Mouse (Mus musculus) midbrain, embryonic 11.5 days (tissue): ENCODE results near the gene Ide. TPM values are rescaled to one million over a fixed set of nuclear protein-coding genes. Genes with fewer than 3 reads are reported as not detected.

ENCODE experiments used
- ATAC-seq: fragments of 200-750 bp; cut with Nextera tagmentation; 2 replicates; pipeline ENCODE4 v1.8.0; 2017; ENCODE audit warnings: moderate TSS enrichment, moderate library complexity; ENCODE audit not compliant: low FRiP score
- DNase-seq: peaks from one replicate; pipeline ENCODE4 v3.0.0; 2015; ENCODE audit warnings: low spot score; ENCODE audit errors: missing footprints
- H3K27ac ChIP-seq: fragments of 300-500 bp; sonication (generic); 2 replicates; pipeline ENCODE4 v1.5.1; 2014; ENCODE audit warnings: low read depth, low read length
- H3K27me3 ChIP-seq: fragments of 300-500 bp; sonication (generic); 2 replicates; pipeline ENCODE4 v1.6.1; 2014; ENCODE audit warnings: mild to moderate bottlenecking, low read length, moderate library complexity, mixed read lengths; ENCODE audit not compliant: control insufficient read depth, insufficient read depth
- H3K36me3 ChIP-seq: fragments of 300-500 bp; sonication (generic); 2 replicates; pipeline ENCODE4 v1.6.1; 2014; ENCODE audit warnings: mild to moderate bottlenecking, low read length, moderate library complexity, mixed read lengths; ENCODE audit not compliant: control insufficient read depth, insufficient read depth
- H3K4me1 ChIP-seq: fragments of 300-500 bp; sonication (generic); 2 replicates; pipeline ENCODE4 v1.6.1; 2014; ENCODE audit warnings: low read length; ENCODE audit not compliant: control insufficient read depth, insufficient read depth
- H3K4me2 ChIP-seq: fragments of 300-500 bp; sonication (generic); 2 replicates; pipeline ENCODE4 v1.6.1; 2014; ENCODE audit warnings: mild to moderate bottlenecking, moderate library complexity
- H3K4me3 ChIP-seq: fragments of 300-500 bp; sonication (generic); 2 replicates; pipeline ENCODE4 v1.5.1; 2014; ENCODE audit warnings: low read depth, low read length
- H3K9ac ChIP-seq: fragments of 300-500 bp; sonication (generic); 2 replicates; pipeline ENCODE4 v1.6.1; 2014; ENCODE audit warnings: low read length
- H3K9me3 ChIP-seq: fragments of 300-500 bp; sonication (generic); 2 replicates; pipeline ENCODE4 v1.6.1; 2016; ENCODE audit warnings: low read length; ENCODE audit not compliant: control insufficient read depth
- WGBS: fragments of 180-500 bp; shearing (Covaris S2); extraction: QIAGEN DNeasy Blood & Tissue Kit; methylation state at CpG from one replicate; pipeline ENCODE4 v1.1.7; 2014; 5-methylcytosine and 5-hydroxymethylcytosine counted together
- polyA plus RNA-seq: library from polyadenylated mRNA; unstranded; fragments of >200 nt; fragmentation: Nextera tagmentation; extraction: Ambion mirVana; gene quantifications from 2 replicates; pipeline ENCODE4 v1.2.1, GENCODE M21; 2014

The Ide gene
- polyA plus RNA-seq, 1 experiment from 2014 or later: 59.8 TPM

DNA sequence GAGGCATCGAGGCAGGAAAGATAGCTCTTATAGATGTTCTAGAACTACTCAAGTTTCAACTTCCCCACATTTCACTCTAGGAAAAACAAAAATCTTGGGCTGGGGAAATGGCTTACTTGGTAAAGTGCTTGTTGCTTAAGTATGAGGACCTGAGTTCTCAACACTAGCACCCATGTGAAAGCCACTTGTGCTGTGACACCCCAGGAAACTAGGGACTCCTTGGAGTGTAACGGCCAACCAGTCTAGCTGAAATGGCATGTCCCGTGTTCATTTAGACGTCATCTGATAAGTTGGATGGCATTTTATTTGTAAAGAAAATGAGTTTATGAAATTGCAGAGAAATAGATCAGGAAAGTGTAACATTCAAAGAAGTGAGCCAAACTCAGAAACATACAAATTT is 32.3 kb upstream of the Ide start:
- Histone ChIP-seq H3K4me1 (no peaks in the 10 kb centered on the region), H3K4me3 (no peak overlapping the region), H3K27me3 (no peaks in the 10 kb centered on the region), H3K4me2 (no peak overlapping the region), H3K9ac (no peak overlapping the region), H3K9me3 (no peaks in the 10 kb centered on the region), H3K36me3 (no peaks in the 10 kb centered on the region), H3K27ac (no peak overlapping the region)
- 90% methylated on average over 4 of the region's 4 CpGs for WGBS
- no peak for ATAC-seq
- peak; percentile 78 for DNase-seq

GRCm38 (mm10) chr19:37368990-37369389 is 31.3 kb upstream of the Ide start:
- peak; percentile 62 for DNase-seq
- no peaks in the 10 kb centered on the region for H3K4me1 ChIP-seq
- no peaks in the 10 kb centered on the region for H3K9me3 ChIP-seq
- H3K27me3 ChIP-seq: no peaks in the 10 kb centered on the region
- no peaks in the 10 kb centered on the region for H3K36me3 ChIP-seq
- H3K4me3 ChIP-seq: no peak overlapping the region
- ATAC-seq: no peak
- 79% methylated on average over 1 of the region's 1 CpGs for WGBS
- no peak overlapping the region for H3K4me2 ChIP-seq
- H3K27ac ChIP-seq: no peak overlapping the region
- H3K9ac ChIP-seq: no peak overlapping the region

DNA sequence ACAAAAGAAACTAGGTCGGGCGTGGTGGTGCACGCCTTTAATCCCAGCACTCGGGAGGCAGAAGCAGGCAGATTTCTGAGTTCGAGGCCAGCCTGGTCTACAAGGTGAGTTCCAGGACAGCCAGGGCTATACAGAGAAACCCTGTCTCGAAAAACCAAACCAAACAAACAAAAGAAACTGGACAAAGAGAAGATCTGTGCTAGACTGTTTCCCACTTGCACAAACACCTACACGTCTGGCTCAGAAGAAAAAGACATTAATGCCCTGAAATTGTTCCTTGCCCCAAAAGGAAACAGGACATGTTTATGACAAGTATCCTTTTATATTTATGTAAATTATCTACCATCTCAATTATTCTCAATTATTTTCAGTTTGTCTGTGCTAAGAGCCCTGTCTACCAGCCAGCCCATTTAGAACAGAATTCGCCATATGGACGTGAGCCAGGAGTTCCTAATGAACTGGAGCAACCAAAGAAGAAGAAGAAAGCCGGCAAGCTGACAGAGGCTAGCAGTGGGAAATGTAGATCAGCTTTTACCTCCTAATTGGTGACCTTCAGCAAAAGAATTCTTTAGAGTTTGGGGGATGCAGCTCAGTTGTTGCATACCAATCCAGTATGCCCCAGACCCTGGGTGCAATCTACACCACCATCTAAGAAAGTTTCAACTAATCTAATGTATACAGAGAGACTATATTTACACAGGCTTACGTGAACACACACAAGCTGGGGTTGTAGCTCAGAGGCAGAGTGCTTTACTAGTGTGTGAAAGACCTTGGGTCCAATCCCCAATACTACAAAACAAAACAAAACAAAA is 25.7 kb upstream of the Ide start:
- ATAC-seq: no peak
- no peak overlapping the region for H3K27ac ChIP-seq
- 88% methylated on average over 11 of the region's 11 CpGs for WGBS

DNA sequence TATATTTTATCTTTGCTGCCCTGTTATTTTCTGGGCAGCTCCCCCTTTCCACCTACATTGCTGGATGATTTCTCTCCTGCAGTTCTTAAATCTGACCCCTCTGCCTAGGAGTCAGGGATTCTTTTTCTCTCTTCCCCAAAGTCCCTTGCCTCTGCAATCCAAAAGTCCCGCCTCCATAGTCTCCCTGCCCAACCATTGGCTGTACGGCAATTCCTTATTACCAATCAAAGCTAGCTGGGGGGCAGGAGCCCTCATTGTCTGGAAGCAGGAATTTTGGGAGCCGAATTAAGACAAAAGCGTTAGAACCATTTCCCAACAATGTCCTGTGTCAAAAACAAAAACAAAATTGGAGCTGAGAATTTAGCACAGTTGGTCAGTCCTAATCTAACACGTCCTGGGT is 24.9 kb upstream of the Ide start:
- no peaks in the 10 kb centered on the region for H3K27me3 ChIP-seq
- H3K4me3 ChIP-seq: no peak overlapping the region
- H3K9ac ChIP-seq: no peak overlapping the region
- WGBS: 42% methylated on average over 5 of the region's 5 CpGs
- H3K4me1 ChIP-seq: no peaks in the 10 kb centered on the region
- H3K9me3 ChIP-seq: no peaks in the 10 kb centered on the region
- H3K36me3 ChIP-seq: no peaks in the 10 kb centered on the region
- ATAC-seq (no peak), DNase-seq (peak; percentile 41)
- H3K4me2 ChIP-seq: no peak overlapping the region
- no peak overlapping the region for H3K27ac ChIP-seq

More for the DNA sequence above, 25.7 kb upstream of the Ide start:
- peak; percentile 73 for DNase-seq
- Histone ChIP-seq H3K9me3 (no peaks in the 10 kb centered on the region), H3K4me2 (no peak overlapping the region), H3K4me3 (no peak overlapping the region), H3K9ac (no peak overlapping the region), H3K4me1 (no peaks in the 10 kb centered on the region), H3K36me3 (no peaks in the 10 kb centered on the region), H3K27me3 (no peaks in the 10 kb centered on the region)

DNA sequence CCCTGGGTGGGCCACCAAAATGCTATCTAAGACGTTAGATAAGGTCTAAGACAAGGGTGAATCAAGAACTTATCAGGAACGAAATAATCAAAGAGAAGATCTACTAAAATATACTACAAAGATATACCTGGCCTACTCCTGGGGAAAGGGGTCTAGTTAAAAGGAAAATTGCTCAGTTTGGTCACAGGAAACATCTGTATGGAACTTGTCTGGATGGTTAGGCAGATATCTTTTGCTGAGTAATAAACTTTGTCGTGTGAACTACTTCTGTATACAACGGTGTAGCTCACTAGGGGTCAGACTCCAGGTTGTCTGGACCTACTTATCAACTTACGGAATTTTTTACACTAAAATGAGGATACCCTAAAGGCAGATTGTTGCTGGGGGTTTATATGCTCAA is 22.4 kb upstream of the Ide start:
- Histone ChIP-seq H3K36me3 (no peaks in the 10 kb centered on the region), H3K9me3 (no peaks in the 10 kb centered on the region), H3K9ac (no peak overlapping the region), H3K4me3 (no peak overlapping the region), H3K27me3 (no peaks in the 10 kb centered on the region), H3K27ac (no peak overlapping the region), H3K4me2 (no peak overlapping the region), H3K4me1 (no peaks in the 10 kb centered on the region)
- 81% methylated on average over 5 of the region's 5 CpGs for WGBS
- ATAC-seq: no peak
- no peak for DNase-seq

DNA sequence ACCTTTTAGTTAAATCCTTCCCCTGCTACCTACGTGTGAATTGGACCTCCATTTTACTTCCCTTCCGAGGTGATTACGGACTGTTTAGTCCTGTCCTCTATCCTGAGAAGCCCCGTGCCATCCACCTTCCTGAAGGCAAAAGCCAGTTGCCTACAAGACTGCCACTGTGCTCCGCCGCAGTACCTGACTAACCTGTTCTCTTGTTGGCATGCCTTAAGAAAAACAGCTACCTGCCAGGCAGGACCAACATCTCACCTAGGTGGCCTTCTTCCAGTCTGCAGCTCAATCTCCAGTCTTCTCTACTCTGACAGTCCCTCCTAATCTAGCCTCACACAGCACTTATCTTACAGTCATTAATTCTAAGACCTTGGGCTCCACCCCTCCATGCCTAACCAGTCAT is 15.7 kb upstream of the Ide start:
- Histone ChIP-seq H3K4me3 (no peak overlapping the region), H3K9me3 (no peaks in the 10 kb centered on the region), H3K4me2 (no peak overlapping the region), H3K9ac (no peak overlapping the region), H3K36me3 (no peaks in the 10 kb centered on the region), H3K27ac (no peak overlapping the region), H3K27me3 (no peaks in the 10 kb centered on the region), H3K4me1 (no peaks in the 10 kb centered on the region)
- ATAC-seq (no peak), DNase-seq (no peak)
- WGBS: 89% methylated on average over 6 of the region's 6 CpGs

GRCm38 (mm10) chr19:37352756-37353155 is 15.1 kb upstream of the Ide start:
- H3K9ac ChIP-seq: no peak overlapping the region
- DNase-seq: no peak
- no peaks in the 10 kb centered on the region for H3K9me3 ChIP-seq
- no peak overlapping the region for H3K27ac ChIP-seq
- no peaks in the 10 kb centered on the region for H3K36me3 ChIP-seq
- no peaks in the 10 kb centered on the region for H3K4me1 ChIP-seq
- H3K27me3 ChIP-seq: no peaks in the 10 kb centered on the region
- H3K4me3 ChIP-seq: no peak overlapping the region
- no peak overlapping the region for H3K4me2 ChIP-seq
- no peak for ATAC-seq
- WGBS: 93% methylated on average over 3 of the region's 3 CpGs

- Histone ChIP-seq H3K36me3 (no peaks in the 10 kb centered on the region), H3K27ac (no peak overlapping the region), H3K4me1 (no peaks in the 10 kb centered on the region), H3K4me2 (no peak overlapping the region), H3K9me3 (no peaks in the 10 kb centered on the region), H3K27me3 (no peaks in the 10 kb centered on the region), H3K9ac (no peak overlapping the region), H3K4me3 (no peak overlapping the region)
- DNase-seq: no peak
- ATAC-seq: no peak
These were observed 11.3 kb upstream of the Ide start for GRCm38 (mm10) chr19:37348952-37349351.

- H3K36me3 ChIP-seq: no peaks in the 10 kb centered on the region
- no peak overlapping the region for H3K27ac ChIP-seq
- no peaks in the 10 kb centered on the region for H3K9me3 ChIP-seq
- H3K27me3 ChIP-seq: no peaks in the 10 kb centered on the region
- ATAC-seq (no peak), DNase-seq (no peak)
- H3K9ac ChIP-seq: no peak overlapping the region
- no peak overlapping the region for H3K4me2 ChIP-seq
- H3K4me3 ChIP-seq: no peak overlapping the region
- no peaks in the 10 kb centered on the region for H3K4me1 ChIP-seq
- 86% methylated on average over 10 of the region's 10 CpGs for WGBS
These were observed 10.7 kb upstream of the Ide start for GRCm38 (mm10) chr19:37348331-37348730.
